Mouse (Mus musculus) right cerebral cortex, postnatal 14 days (tissue): Measurements from ENCODE around the gene Gm4792.

Experiments used
- DNase-seq: peaks from one replicate; pipeline ENCODE4 v3.0.0; 2022

Gene Gm4792

GRCm38 (mm10) chr10:94298471-94298870 lies at the start of gene Gm4792:
Gene Gm4792, minus strand, starts transcription at chr10:94298703.
- no peak for DNase-seq

DNA sequence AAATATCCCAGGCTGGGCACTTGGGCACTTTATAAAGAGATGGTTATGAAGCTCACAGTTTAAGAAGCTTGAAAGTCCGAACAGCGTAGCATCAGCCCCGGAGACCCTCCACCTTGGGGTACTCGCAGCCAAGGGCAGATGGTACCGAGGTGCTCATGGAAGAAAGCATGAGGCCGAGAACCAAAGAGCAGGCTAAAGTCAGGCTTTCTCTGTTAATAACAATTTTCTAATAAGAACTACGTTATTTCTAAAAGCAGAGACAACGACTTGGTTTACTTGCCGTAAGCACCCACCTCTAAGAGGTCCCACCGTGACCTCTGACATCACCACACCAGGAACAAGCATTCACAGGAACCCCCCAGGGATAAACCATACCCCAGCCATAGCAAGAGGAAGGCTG lies 49.5 kb upstream of the Gm4792 start:
- DNase-seq = no peak

DNA sequence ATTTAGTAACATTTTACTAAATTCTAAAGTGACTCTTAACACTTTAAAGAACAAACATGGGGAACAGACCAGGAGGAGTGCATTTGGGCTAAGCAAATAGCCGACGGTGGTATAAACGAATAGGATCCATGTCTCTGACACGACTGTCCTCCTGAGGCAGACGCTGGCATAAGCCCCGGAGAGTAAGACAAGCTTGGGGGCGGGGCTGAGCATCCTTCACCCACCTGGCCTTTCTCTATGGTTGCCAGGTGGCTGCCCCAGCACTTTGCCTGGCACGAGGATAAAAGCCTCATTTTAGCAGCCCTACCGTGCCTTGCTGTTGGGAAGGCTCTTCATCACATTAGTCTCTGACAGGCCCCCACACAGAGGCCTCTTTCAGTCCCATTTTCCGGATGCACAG lies 48.8 kb upstream of the Gm4792 start:
- no peak for DNase-seq

DNA sequence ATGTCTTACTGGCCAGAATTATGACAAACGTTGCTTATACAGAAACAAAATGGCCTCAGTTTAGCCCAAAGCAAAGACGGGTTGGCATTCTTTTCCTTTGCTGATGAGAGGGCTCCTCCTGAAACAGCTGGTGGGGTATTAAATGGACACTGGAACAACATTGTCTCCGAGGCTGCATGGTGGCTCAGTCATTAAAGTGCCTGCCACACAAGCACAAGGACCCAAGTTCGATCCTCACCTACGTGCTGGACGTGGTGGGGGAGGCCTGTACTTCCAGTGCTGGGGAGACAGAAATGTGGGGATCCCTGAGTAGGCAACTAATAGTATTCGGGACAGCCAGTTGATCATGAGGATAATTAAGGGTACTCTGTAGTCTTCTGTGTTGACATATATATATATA lies 48.1 kb upstream of the Gm4792 start:
- no peak for DNase-seq

- no peak for DNase-seq
Observed at GRCm38 (mm10) chr10:94345509-94346252, 47.2 kb upstream of the Gm4792 start.

DNA sequence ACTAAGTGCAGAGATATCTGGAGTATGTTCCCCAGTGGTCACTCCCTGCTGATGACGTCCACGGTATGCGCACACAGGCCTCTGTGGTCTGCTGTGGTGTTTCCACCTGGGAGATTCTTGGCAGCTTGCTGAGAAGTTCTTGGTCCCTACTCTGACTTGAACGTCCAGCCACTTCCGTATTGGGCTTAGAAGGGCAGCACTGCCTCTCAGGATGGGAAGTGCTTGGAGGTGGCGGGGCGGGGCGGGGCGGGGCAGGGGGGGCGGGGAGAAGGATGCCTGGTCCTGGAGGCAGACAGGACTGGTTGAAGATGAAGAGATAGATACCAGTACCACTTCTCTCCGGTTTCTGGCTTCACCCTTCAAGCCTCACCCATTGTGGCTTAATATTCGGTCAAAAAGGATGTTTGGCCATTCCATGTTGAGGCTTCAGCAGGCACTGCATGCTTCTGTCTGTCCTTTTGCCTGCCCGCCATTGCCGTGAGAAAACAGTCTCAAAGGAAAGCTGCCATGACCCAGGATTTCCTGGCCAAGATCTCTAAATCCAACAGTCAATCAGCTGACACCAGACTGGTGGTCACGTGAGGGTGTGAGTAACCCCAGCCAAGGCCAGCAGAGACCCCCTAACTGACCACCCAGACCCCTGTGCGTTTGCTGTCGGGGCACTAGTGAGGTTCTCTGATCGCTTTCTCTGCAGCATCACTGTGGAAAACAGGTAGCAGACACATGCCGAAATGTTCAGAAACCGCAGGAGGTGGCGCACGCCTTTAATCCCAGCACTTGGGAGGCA lies 46.3 kb upstream of the Gm4792 start:
- no peak for DNase-seq

DNA sequence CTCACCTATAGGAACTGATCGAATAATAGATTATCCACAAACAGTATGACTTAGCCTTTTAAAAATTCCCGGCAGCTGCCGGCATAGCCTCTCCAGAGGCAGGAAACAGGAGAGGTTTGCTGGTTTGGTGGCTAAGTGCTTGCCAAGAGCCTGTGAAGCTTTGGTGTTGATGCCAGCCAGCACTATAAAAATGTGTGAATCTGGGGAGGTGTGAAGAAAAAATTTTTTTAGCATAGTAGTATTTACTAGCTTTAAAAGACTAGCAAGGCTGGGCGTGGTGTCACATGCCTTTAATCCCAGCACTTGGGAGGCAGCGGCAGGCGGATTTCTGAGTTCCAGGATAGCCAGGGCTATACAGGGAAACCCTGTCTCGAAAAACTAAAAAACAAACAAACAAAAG lies 45.1 kb upstream of the Gm4792 start:
- no peak for DNase-seq

- no peak for DNase-seq
Observed at GRCm38 (mm10) chr10:94342256-94342655, 43.8 kb upstream of the Gm4792 start.

DNA sequence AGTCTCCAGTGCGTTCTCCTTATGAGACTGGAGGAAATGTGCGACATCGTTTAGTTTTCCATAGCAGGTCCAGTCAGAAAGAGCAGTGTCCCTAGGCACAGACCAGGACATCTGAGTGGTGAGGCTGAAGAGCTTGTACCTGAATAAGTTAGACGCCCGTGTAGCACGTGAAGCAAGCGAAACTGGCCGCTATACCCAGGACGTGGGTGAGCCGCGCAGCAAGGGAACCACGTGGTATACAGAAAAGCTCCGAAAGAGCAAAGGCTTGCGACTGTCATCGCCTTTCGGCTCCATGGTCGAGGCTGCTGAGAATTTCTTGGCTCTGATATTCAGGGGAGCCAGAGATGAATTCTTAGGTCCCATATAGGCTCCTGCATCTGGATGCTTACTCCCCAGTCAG lies 43.0 kb upstream of the Gm4792 start:
- DNase-seq = no peak

DNA sequence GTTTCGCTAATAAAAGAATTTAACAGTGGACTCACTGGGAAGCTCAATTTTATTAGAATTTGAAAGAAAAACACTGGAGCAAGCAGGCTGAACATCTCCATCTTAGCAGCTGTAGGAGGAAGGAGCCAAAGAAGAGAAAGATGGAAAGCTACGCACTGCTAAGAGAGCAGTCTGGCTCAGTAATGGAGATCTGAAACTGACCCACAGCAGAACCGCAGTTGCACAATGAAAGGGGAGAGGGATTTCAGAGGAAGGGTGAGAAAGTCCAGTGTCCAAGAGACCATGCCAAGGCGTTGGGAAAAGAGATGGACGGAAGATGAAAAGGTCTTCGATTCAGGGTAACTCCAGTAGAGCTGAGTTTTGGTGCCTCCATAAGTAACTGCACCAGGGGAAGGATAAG lies 37.6 kb upstream of the Gm4792 start:
- no peak for DNase-seq

DNA sequence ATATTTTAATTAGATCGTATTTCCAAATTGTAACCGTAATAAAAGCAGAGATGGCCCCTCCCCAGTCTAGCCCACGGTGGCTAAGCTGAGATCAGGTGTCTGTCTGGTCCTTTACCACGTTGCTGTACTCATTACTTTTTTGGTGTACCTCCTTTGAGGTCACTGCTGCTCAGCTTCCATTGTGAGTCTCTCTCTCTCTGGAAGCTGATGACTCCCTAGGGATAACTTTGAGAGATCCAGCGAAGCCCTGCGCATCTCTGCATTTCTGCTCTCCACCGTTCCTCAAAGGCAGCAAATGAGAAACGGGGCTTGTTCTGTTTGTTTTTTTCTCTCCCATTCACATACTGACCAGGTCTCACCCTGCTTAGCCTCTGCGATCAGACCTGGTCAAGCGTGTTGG lies 36.5 kb upstream of the Gm4792 start:
- no peak for DNase-seq

- no peak for DNase-seq
Observed at GRCm38 (mm10) chr10:94333328-94333727, 34.8 kb upstream of the Gm4792 start.

DNA sequence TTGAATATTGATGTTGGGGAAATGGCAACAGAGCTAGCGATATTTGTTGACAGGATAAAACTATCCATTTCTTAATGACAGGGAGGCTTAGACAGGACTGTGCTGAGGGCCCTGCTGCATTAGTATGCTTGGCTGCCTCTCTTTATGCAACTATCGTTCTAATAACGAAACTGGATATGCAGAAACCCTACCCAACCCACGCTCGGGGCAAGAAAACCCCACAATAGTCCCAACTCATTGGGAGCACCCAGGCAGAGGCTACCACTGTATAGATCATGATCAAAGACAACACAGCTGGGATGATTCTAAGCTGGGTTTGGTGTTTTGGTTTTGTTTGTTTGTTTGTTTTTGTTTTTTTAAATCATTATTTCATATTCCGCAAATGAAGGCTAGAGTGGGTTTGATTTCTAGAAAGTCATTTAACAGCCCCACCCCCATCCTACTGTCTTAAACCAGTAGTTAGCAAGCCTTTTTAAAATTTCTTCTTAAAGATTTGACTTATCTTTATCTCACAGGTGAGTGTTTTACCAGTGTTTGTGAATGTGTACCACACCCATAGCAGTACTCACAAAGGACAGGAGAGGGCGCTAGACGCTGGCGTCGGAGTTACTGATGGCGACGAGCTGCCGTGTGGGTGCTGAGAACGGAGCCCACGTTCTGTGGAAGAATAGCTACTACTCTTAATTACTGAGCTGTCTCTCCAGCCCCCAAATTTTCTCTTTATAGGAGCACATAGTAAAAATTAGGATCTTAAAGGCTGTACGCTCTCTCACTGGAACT lies 34.0 kb upstream of the Gm4792 start:
- no peak for DNase-seq

GRCm38 (mm10) chr10:94329962-94330361 lies 31.5 kb upstream of the Gm4792 start:
- peak; percentile 52 for DNase-seq

- no peak for DNase-seq
Observed at GRCm38 (mm10) chr10:94318574-94318973, 20.1 kb upstream of the Gm4792 start.

DNA sequence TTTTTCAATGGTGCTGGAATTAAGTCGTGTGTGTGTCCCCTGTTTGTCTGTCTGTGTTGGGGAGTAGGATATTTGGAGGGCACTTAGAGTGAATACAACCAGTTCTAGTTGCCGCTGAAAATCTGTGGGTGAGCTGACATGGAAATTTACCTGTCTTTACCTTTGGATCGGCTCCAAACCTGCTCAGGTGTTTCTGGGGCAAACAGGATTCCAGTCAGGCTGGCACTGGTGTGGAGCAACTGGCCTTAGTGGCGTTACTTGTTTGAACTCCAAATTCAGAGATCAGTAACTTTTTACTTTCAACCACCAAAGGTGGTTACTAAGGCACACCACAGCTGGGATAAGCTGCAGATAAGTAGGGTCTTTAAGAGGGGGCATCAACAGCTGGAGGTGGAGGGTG lies 14.6 kb upstream of the Gm4792 start:
- DNase-seq = no peak

DNA sequence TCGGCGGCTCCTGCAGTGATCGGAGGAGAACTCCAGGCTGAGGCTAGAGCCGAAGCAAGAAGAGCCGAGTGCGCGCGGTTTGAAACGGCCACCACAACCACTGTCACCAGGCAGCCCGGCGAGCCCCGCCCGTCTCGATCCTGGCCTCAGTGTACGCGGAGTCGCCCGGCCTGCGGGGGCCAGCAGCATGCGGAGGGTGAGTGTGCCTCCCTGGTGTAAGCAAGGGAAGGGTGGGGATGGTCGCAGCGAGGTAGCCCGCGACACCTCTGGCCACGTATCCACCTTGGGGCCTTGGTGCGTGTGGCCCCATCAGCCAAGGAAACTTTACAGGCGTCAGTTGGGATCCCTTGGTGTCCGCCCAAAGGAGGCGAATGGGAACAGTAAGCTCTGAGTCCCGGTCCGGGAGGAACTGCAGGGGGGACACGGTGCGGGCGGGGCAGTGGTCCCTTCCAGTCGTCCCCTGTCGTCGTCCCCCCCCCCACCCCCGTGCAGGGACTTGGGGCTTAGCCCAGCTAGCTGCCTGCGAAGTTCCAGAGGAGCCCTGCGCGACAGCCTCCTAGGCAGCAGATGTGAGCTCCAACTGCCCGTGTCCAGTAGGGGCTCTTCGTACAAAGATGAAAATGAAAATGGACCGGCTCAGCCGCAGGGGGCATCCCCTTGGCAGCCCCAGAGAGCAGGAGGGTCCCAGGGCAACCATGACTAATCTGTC lies 13.7 kb upstream of the Gm4792 start:
- peak; percentile 18 for DNase-seq

GRCm38 (mm10) chr10:94311511-94312006 lies 13.1 kb upstream of the Gm4792 start, which contains the start of gene Tmcc3:
Gene Tmcc3, plus strand, starts transcription at chr10:94311949.
- DNase-seq = no peak

DNA sequence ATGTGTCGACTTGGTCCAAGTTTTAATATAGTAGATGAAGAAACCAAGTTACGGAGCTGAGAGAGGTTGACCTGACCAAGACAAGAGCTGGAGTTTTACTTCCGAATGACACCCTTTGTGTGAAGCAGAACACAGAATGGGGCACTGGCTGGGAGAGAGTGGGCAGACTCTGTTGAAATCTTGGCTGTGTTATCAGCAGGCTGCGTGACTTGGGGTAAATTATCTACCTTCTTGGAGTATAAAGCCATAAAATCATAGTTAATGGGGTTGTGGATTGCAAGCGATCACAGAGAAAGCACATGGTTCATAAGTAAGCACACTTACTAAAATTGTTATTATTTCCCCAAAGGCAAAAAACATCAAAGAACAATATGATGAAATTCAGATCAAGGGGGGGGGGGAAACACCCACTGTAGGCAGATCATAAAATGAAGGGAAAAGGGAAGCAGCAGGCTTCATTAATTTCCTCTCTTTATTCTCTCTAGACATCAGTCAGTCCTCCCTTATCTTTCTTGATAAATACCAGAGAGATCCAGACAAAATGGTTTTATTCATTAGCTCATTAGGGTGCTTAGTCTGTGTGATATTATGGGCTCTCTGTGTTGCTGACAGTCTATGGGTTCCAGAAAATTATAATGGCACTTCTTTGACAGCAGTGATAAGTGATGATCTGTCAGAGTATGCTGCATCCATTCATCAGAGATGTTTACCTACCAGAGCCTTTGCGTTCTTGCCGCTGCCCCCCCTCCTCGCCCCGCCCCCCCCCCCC lies 12.2 kb upstream of the Gm4792 start:
- no peak for DNase-seq

DNA sequence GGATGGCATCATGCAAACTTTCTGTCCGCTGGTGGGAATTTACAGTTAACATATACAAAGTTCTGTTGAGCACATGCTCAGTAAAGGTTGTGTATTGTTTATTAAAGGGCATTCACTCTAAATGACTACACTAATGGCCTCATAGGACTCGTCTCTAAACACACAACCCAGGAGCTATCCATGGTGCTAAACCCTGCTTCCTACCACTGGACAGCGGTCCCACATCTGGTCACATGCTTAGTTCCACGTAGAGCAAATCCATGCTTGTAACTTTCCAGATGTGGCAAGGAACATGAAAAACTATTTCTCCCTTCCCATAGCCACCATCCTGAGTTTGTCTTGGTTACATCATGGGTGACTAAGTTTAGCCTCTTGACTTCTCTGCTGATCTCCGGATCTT lies 7.0 kb upstream of the Gm4792 start:
- DNase-seq = no peak

- no peak for DNase-seq
Observed at GRCm38 (mm10) chr10:94304064-94304657, 5.7 kb upstream of the Gm4792 start.

GRCm38 (mm10) chr10:94299301-94299700 lies 798 bp upstream of the Gm4792 start:
- no peak for DNase-seq
